Mouse (Mus musculus) myocyte (in vitro differentiated cells): Measurements from ENCODE around the gene Bcl9. TPM values are rescaled to one million over a fixed set of nuclear protein-coding genes. Genes with fewer than 3 reads are reported as not detected.

Experiments used
- H3K27me3 ChIP-seq: one replicate; pipeline ENCODE4 v1.6.1; 2011; ENCODE audit not compliant: control insufficient read depth, insufficient read depth, insufficient read length
- H3K36me3 ChIP-seq: one replicate; pipeline ENCODE4 v1.6.1; 2011; ENCODE audit not compliant: control insufficient read depth, insufficient read depth
- H3K4me2 ChIP-seq: one replicate; pipeline ENCODE4 v1.6.1; 2011; ENCODE audit warnings: low read depth, control low read depth
- H3K4me3 ChIP-seq: one replicate; pipeline ENCODE4 v1.5.1; 2011; ENCODE audit warnings: mild to moderate bottlenecking, control low read depth, moderate library complexity
- H3K79me2 ChIP-seq: one replicate; pipeline ENCODE4 v1.6.1; 2011; ENCODE audit not compliant: control insufficient read depth, insufficient read depth
- H3ac ChIP-seq: one replicate; pipeline ENCODE4 v1.6.1; 2011; ENCODE audit not compliant: control insufficient read depth, insufficient read length
- CEBPB ChIP-seq: IDR thresholded peaks from 2 replicates; pipeline ENCODE4 v1.6.1; 2011; ENCODE audit warnings: mild to moderate bottlenecking, moderate library complexity; ENCODE audit not compliant: poor library complexity, insufficient read depth, severe bottlenecking
- E2F4 ChIP-seq: IDR thresholded peaks from one replicate; pipeline ENCODE4 v1.6.1; 2011; ENCODE audit warnings: mild to moderate bottlenecking, control low read depth, moderate library complexity; ENCODE audit not compliant: insufficient read depth
- MAX ChIP-seq: IDR thresholded peaks from one replicate; pipeline ENCODE4 v1.6.1; 2011; ENCODE audit warnings: low read depth, mild to moderate bottlenecking, control low read depth
- MYOD1 ChIP-seq, 3 experiments: IDR thresholded peaks; one replicate each; pipeline ENCODE4 v1.6.1; 2011; ENCODE audit warnings: control low read depth in 2 of 3, low read depth in 2 of 3, mild to moderate bottlenecking in 2 of 3, moderate library complexity in 1 of 3; ENCODE audit not compliant: insufficient read length in 2 of 3, control insufficient read depth in 1 of 3
- MYOG ChIP-seq, 3 experiments: IDR thresholded peaks; one replicate each; pipeline ENCODE4 v1.6.1; 2011; ENCODE audit warnings: control low read depth in 2 of 3, low read depth in 2 of 3, mild to moderate bottlenecking in 2 of 3; ENCODE audit not compliant: insufficient read length in 2 of 3, control insufficient read depth in 1 of 3, insufficient read depth in 1 of 3
- POLR2A ChIP-seq: IDR thresholded peaks from one replicate; pipeline ENCODE4 v1.6.1; 2011; ENCODE audit warnings: low read depth, mild to moderate bottlenecking, control low read depth, moderate library complexity; ENCODE audit not compliant: insufficient read length
- POLR2AphosphoS2 ChIP-seq: IDR thresholded peaks from one replicate; pipeline ENCODE4 v1.6.1; 2011; ENCODE audit warnings: low read depth, control low read depth; ENCODE audit not compliant: insufficient read length
- REST ChIP-seq: IDR thresholded peaks from one replicate; pipeline ENCODE4 v1.6.1; 2011; ENCODE audit warnings: mild to moderate bottlenecking, control low read depth, moderate library complexity; ENCODE audit not compliant: insufficient read depth, insufficient read length
- SRF ChIP-seq: IDR thresholded peaks from one replicate; pipeline ENCODE4 v1.6.1; 2011; ENCODE audit warnings: low read depth; ENCODE audit not compliant: control insufficient read depth, insufficient read length
- TCF12 ChIP-seq: IDR thresholded peaks from one replicate; pipeline ENCODE4 v1.6.1; 2011; ENCODE audit warnings: mild to moderate bottlenecking, control low read depth; ENCODE audit not compliant: poor library complexity, insufficient read depth, severe bottlenecking
- TCF3 ChIP-seq: IDR thresholded peaks from one replicate; pipeline ENCODE4 v1.6.1; 2011; ENCODE audit warnings: low read depth, control low read depth; ENCODE audit not compliant: insufficient read length
- USF1 ChIP-seq: IDR thresholded peaks from one replicate; pipeline ENCODE4 v1.6.1; 2011; ENCODE audit warnings: low read depth, mild to moderate bottlenecking, control low read depth, moderate library complexity
- polyA plus RNA-seq: library from polyadenylated mRNA; unstranded; fragments of >200 nt; fragmentation: generic; extraction: Trizol; gene quantifications from one replicate; pipeline ENCODE4 v1.2.1, GENCODE M21; 2012; ENCODE audit warnings: missing spikeins

Gene Bcl9
- polyA plus RNA-seq, 1 experiment, result 5.7 TPM

DNA sequence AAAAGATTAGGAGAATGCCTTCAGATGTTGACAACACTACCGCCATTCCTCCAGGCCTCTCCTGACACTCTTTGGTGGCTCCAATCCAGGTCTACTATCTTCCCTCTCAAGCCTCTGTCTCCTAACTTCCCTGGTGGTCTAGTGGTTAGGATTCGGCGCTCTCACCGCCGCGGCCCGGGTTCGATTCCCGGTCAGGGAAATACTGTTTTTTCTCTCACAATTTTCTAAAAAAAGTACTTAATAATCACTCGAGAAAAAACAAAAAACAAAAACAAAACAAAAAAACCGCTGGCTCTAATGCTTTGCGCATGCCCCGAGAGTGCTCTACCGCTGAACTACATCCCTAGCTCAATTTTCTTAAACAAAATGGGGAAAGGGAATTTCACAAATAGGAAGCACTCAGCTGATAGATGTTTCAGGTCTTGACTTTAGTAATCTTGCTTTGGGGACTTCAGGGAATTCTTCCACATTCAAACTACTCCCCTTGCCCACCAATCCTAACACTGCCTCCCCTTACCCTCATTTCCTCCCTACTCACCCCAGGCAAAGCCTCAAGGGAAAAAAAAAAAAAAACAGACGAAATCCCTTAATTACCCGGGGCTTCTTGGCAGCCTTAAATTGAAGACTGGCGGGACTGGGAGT is 139.6 kb downstream of the Bcl9 start:
- Histone ChIP-seq H3K79me2 (peaks cover 4% of the 10 kb centered on the region), H3K36me3 (no peaks in the 10 kb centered on the region), H3K4me2 (peak overlapping the region; percentile 81), H3ac (peak overlapping the region; percentile 53), H3K4me3 (peak overlapping the region; percentile 93), H3K27me3 (no peaks in the 10 kb centered on the region)
- TF ChIP-seq MYOG (IDR thresholded peaks at IDR 0.05; ENCODE audit: control insufficient read depth in 1 of 3, insufficient read depth in 1 of 3, insufficient read length in 2 of 3, low read depth in 2 of 3) (no peak), CEBPB (no peak), USF1 (no peak), MYOD1 (IDR thresholded peaks at IDR 0.05; ENCODE audit: control insufficient read depth in 1 of 3, insufficient read length in 2 of 3, low read depth in 2 of 3) (no peak), E2F4 (no peak), POLR2AphosphoS2 (no peak), MAX (no peak), TCF3 (no peak), REST (no peak), POLR2A (no peak), SRF (no peak), TCF12 (no peak)

DNA sequence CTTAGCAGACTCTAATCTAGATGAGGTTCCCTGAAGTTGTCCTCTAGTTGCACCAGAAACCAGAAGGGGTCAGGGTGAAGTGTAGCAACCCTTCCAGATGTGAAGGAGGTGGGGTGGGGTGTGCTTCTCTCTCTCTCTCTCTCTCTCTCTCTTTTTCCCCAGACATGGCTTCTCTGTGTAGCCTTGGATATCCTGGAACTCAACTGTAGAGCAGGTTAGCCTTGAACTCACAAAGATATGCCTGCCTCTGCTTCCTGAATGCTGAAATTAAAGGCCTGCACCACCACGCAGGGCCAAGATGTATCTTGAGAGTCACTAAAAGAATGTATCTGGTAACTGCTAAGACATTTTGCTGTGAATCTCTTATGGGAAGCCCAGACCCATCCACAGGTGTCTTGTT is 140.4 kb downstream of the Bcl9 start:
- peaks cover 1% of the 10 kb centered on the region for H3K79me2 ChIP-seq
- TF ChIP-seq POLR2AphosphoS2, result no peak
- no peak for TF ChIP-seq USF1
- no peak for TF ChIP-seq MYOD1 (IDR thresholded peaks at IDR 0.05; ENCODE audit: control insufficient read depth in 1 of 3, insufficient read length in 2 of 3, low read depth in 2 of 3)
- no peak for TF ChIP-seq CEBPB
- no peak for TF ChIP-seq TCF12
- no peak for TF ChIP-seq REST
- TF ChIP-seq E2F4, result no peak
- TF ChIP-seq MAX, result no peak
- TF ChIP-seq MYOG (IDR thresholded peaks at IDR 0.05; ENCODE audit: control insufficient read depth in 1 of 3, insufficient read depth in 1 of 3, insufficient read length in 2 of 3, low read depth in 2 of 3), result no peak
- no peak overlapping the region for H3ac ChIP-seq
- no peaks in the 10 kb centered on the region for H3K27me3 ChIP-seq
- H3K4me3 ChIP-seq, result no peak overlapping the region
- H3K4me2 ChIP-seq, result no peak overlapping the region
- no peaks in the 10 kb centered on the region for H3K36me3 ChIP-seq

DNA sequence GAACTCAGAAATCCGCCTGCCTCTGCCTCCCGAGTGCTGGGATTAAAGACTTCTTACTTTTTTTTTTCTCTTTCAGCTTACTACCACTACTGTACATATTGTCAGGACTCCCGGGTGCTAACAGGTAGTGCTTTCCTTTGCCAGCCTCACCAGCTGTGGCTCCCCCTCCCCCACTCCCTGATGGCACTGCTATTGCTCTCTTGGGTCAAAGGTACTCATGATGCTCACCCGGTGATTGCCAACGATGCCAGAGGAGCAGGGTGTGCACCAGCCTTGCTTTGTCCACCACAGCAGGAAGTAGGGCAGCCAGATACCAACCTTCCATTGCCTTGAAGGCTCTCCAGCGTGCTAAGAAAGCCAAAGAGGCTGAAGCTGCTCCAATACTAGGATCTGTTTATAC is 141.3 kb downstream of the Bcl9 start:
- Histone ChIP-seq H3K4me3 (no peak overlapping the region), H3ac (no peak overlapping the region), H3K27me3 (no peaks in the 10 kb centered on the region), H3K36me3 (no peaks in the 10 kb centered on the region), H3K79me2 (no peaks in the 10 kb centered on the region), H3K4me2 (no peak overlapping the region)
- TF ChIP-seq TCF3, result no peak
- TF ChIP-seq MYOG (IDR thresholded peaks at IDR 0.05; ENCODE audit: control insufficient read depth in 1 of 3, insufficient read depth in 1 of 3, insufficient read length in 2 of 3, low read depth in 2 of 3), result no peak
- no peak for TF ChIP-seq MAX
- TF ChIP-seq USF1, result no peak
- TF ChIP-seq POLR2AphosphoS2, result no peak
- TF ChIP-seq E2F4, result no peak
- TF ChIP-seq TCF12, result no peak
- TF ChIP-seq CEBPB, result no peak
- no peak for TF ChIP-seq REST
- no peak for TF ChIP-seq POLR2A
- no peak for TF ChIP-seq MYOD1 (IDR thresholded peaks at IDR 0.05; ENCODE audit: control insufficient read depth in 1 of 3, insufficient read length in 2 of 3, low read depth in 2 of 3)
- TF ChIP-seq SRF, result no peak

Other genes starting within 250 kb of the Bcl9 start
- gene Acp6, start 139.1 kb downstream of the Bcl9 start, polyA plus RNA-seq, result 45.2 TPM
- gene Olfr1402, start 124.1 kb upstream of the Bcl9 start, polyA plus RNA-seq, result not detected